Mouse (Mus musculus): Measurements from ENCODE around the gene Nepro. TPM values are rescaled to one million over a fixed set of nuclear protein-coding genes. Genes with fewer than 3 reads are reported as not detected.

Nepro gene
- total RNA-seq, 2 experiments from 2014 or later, result 5.7 to 5.9 TPM

GRCm38 (mm10) chr16:44745866-44746562 lies 21.9 kb downstream of the Nepro start, which contains the start of gene Gtpbp8:
Gene Gtpbp8, minus strand, starts transcription at chr16:44746363.
- peak; percentile 88 to 95 for DNase-seq (ENCODE audit: low spot score in 2 of 2)
- intact Hi-C loops (cut with DNase I), result loop anchor here (5.0 kb wide), 2 partner anchors 346 to 411 kb away; partner anchors contain the start of genes Atg3, Ccdc80 and Slc35a5

- no peak for DNase-seq (ENCODE audit: low spot score in 2 of 2)
- intact Hi-C loops (cut with DNase I), result loop anchor here (5.0 kb wide), 2 partner anchors 344 to 409 kb away; partner anchors contain the start of genes Atg3, Ccdc80 and Slc35a5
Observed at GRCm38 (mm10) chr16:44748007-44748406, 23.9 kb downstream of the Nepro start.

GRCm38 (mm10) chr16:44757700-44758099 lies 33.6 kb downstream of the Nepro start:
- DNase-seq (ENCODE audit: low spot score in 2 of 2), result no peak
- intact Hi-C loops (cut with DNase I), result no loop called here

GRCm38 (mm10) chr16:44761811-44762210 lies 37.7 kb downstream of the Nepro start:
- intact Hi-C loops (cut with DNase I), result loop anchor here (10.0 kb wide), 1 partner anchor 363 kb away; no protein-coding TSS in a partner anchor
- no peak for DNase-seq (ENCODE audit: low spot score in 2 of 2)

GRCm38 (mm10) chr16:44765555-44766319 lies 41.6 kb downstream of the Nepro start, which contains the start of gene Cd200r1:
Gene Cd200r1, plus strand, starts transcription at chr16:44765736.
- intact Hi-C loops (cut with DNase I), result loop anchor here (5.0 to 10.0 kb wide), 2 partner anchors 257 to 359 kb away; no protein-coding TSS in a partner anchor
- peak in 1 of 2 experiments; percentile 25 for DNase-seq (ENCODE audit: low spot score in 2 of 2)

GRCm38 (mm10) chr16:44766320-44766892 lies 42.3 kb downstream of the Nepro start:
- DNase-seq (ENCODE audit: low spot score in 2 of 2), result peak in 1 of 2 experiments; percentile 77
- intact Hi-C loops (cut with DNase I), result loop anchor here (5.0 to 10.0 kb wide), 2 partner anchors 256 to 358 kb away; no protein-coding TSS in a partner anchor

GRCm38 (mm10) chr16:44767506-44767905 lies 43.4 kb downstream of the Nepro start:
- no peak for DNase-seq (ENCODE audit: low spot score in 2 of 2)
- intact Hi-C loops (cut with DNase I), result loop anchor here (5.0 to 10.0 kb wide), 2 partner anchors 255 to 357 kb away; no protein-coding TSS in a partner anchor

GRCm38 (mm10) chr16:44767967-44768366 lies 43.9 kb downstream of the Nepro start:
- DNase-seq (ENCODE audit: low spot score in 2 of 2), result peak in 1 of 2 experiments; percentile 42
- intact Hi-C loops (cut with DNase I), result loop anchor here (1.0 to 10.0 kb wide), 3 partner anchors 254 to 357 kb away; no protein-coding TSS in a partner anchor

GRCm38 (mm10) chr16:44772577-44772976 lies 48.5 kb downstream of the Nepro start:
- no peak for DNase-seq (ENCODE audit: low spot score in 2 of 2)
- intact Hi-C loops (cut with DNase I), result no loop called here

- no peak for DNase-seq (ENCODE audit: low spot score in 2 of 2)
- intact Hi-C loops (cut with DNase I), result no loop called here
Observed at GRCm38 (mm10) chr16:44773673-44774072, 49.6 kb downstream of the Nepro start.

GRCm38 (mm10) chr16:44774201-44774600 lies 50.1 kb downstream of the Nepro start:
- intact Hi-C loops (cut with DNase I), result no loop called here
- DNase-seq (ENCODE audit: low spot score in 2 of 2), result no peak

- peak; percentile 12 to 25 for DNase-seq (ENCODE audit: low spot score in 2 of 2)
- intact Hi-C loops (cut with DNase I), result no loop called here
Observed at GRCm38 (mm10) chr16:44778538-44779147, 54.5 kb downstream of the Nepro start.

GRCm38 (mm10) chr16:44779494-44779893 lies 55.4 kb downstream of the Nepro start:
- DNase-seq (ENCODE audit: low spot score in 2 of 2), result no peak
- intact Hi-C loops (cut with DNase I), result no loop called here

GRCm38 (mm10) chr16:44780751-44781150 lies 56.6 kb downstream of the Nepro start:
- no peak for DNase-seq (ENCODE audit: low spot score in 2 of 2)
- intact Hi-C loops (cut with DNase I), result no loop called here

Other genes with a start within 250 kb of the Nepro start
- gene Boc, start 165.4 kb upstream of the Nepro start, total RNA-seq (2021), result 10 to 100 TPM; 19.9 TPM
- 10 to 100 TPM; 23.9 to 25.3 TPM for gene Gtpbp8, start 22.1 kb downstream of the Nepro start, total RNA-seq (2021)
- 1 to 10 TPM in 1 of 2 experiments, under 1 TPM in 1; 0.85 to 1.2 TPM for gene Cd200r1, start 41.4 kb downstream of the Nepro start, total RNA-seq (2021)
- under 1 TPM; 0.21 to 0.28 TPM for gene Cd200r4, start 87.4 kb downstream of the Nepro start, total RNA-seq (2021)
- not detected for gene Cd200r2, start 142.8 kb downstream of the Nepro start, total RNA-seq (2021)
- gene Cd200r3, start 219.4 kb downstream of the Nepro start, total RNA-seq (2021), result not detected

Data from left cerebral cortex, postnatal 25 days (tissue).